Mouse (Mus musculus) left cerebral cortex, adult 18-20 months (tissue): ENCODE data around the gene Eif3f. TPM values are rescaled to one million over a fixed set of nuclear protein-coding genes. Genes with fewer than 3 reads are reported as not detected.
A peak's percentile ranks its signal among the peaks of the same experiment; 100 is the strongest.

Experiments used
- DNase-seq, 2 experiments: peaks; one replicate each; pipeline ENCODE4 v3.0.0; 2021 to 2022; ENCODE audit warnings: low spot score in 2 of 2, mixed read lengths in 1 of 2
- long read RNA-seq, 2 experiments: library from polyadenylated mRNA; stranded (forward); transcript quantifications; one replicate each; pipeline ENCODE4 v2.0.0; 2021
- total RNA-seq, 2 experiments: library from RNA; stranded (reverse); gene quantifications; 2 replicates each; pipeline ENCODE4 v1.2.3; 2021

The Eif3f gene
- 100 to 1,000 TPM in 1 of 2 experiments, 10 to 100 TPM in 1; 92.0 to 108 TPM for total RNA-seq
- long read RNA-seq, experiment 1, transcript Eif3f-201 (8 exons, 2,514 nt) = major isoform, 188 of 194 reads
- long read RNA-seq, experiment 1, partial matches to known transcripts = 4 of 194 reads
- long read RNA-seq, experiment 1, other reads (novel, unspliced or antisense) = 2 of 194 reads
- long read RNA-seq, experiment 2, transcript Eif3f-201 (8 exons, 2,514 nt) = major isoform, 133 of 139 reads
- long read RNA-seq, experiment 2, partial matches to known transcripts = 3 of 139 reads
- long read RNA-seq, experiment 2, other reads (novel, unspliced or antisense) = 3 of 139 reads

- peak; percentile 94 to 95 for DNase-seq
These were observed at the start of gene Eif3f for GRCm38 (mm10) chr7:108933794-108934731. TSS of gene Eif3f (plus strand) at chr7:108934417.

- DNase-seq = no peak
These were observed 49.3 kb upstream of the Eif3f start, which contains the start of gene Olfr518 for GRCm38 (mm10) chr7:108884906-108885305. TSS of gene Olfr518 (minus strand) at chr7:108885006.

DNA sequence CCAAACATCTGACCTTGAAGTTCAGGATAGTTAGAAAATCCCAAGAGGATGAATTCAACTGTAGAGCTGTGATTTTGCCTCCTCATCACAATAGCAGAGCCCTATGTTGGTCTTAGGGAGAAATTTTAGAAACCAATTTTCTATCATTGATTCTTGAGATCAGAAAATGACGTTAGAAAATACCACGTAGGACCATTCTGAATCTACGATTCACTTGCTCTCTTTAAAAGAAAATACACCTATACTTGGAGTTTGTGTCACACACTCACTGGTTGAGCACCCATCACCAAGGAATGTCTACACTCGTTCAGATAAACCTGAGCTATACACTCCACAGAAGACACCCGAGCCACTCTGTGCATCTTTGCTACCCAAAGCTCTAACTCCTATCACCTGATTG is 39.9 kb upstream of the Eif3f start, which contains the start of gene Olfr519:
Gene Olfr519 (minus strand): TSS at position 101 of the 400 bp plus-strand sequence.
- DNase-seq = no peak

DNA sequence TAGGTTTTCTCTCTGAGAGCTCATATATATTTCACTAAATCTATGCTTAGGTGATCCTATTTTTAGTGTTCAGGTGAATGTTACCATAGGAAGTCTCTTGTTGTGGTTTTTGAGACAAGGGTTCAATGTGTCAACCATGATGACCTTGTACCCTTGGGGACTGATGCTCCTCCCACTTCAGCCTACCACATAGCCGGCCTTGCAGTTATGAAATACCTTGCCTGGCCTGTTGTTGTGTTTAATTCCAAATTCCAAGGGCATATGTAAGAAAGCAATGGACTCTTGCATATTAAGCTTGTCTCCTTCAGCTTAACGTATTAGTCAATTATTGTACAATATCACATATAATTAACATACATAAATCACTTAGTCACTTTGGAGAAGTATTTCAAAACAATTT is 30.2 kb upstream of the Eif3f start:
- DNase-seq = no peak

DNA sequence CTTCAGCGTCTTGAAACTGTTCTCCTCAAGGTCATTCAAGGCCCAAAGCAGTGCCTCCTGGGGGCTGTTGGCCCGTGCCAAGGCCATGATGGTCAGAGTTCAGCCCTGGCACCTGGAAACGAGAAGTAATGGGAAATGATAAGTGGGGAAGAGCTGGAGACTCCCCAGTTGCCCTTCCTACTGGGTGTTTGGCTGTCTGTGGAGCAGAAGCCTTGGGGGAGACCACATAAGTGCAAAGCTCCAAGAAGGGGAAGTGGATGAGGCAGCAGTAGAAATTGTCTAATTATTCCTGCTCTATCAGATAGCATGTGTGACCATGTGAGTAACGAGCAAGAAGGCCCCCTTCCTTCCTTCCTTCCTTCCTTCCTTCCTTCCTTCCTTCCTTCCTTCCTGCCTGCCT is 7.2 kb upstream of the Eif3f start:
- no peak for DNase-seq

GRCm38 (mm10) chr7:108928280-108929188 is 5.7 kb upstream of the Eif3f start:
- DNase-seq = peak in 1 of 2 experiments; percentile 43

GRCm38 (mm10) chr7:108929726-108930393 is 4.4 kb upstream of the Eif3f start, which contains the start of gene Nlrp10:
TSS of gene Nlrp10 (minus strand) at chr7:108930178.
- DNase-seq = no peak

DNA sequence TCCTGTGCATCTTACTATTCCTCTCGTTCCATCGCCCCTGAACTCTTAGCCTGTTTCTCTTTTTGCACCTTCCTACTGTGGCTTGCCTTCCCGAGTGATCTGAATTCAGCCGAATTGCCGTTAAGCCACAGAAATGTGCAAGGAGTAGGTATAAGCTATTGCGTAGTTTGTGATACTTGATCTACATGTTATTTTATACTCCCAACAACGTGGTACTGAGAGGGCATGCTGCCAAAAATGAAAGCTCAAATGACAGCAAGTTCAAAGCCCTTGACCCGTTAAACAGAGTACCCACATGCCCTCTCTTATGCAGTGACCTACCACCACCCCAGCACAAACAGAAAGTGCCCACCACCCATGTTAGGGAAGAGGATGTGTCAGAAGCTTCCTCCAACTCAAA is 619 bp downstream of the Eif3f start:
- no peak for DNase-seq

DNA sequence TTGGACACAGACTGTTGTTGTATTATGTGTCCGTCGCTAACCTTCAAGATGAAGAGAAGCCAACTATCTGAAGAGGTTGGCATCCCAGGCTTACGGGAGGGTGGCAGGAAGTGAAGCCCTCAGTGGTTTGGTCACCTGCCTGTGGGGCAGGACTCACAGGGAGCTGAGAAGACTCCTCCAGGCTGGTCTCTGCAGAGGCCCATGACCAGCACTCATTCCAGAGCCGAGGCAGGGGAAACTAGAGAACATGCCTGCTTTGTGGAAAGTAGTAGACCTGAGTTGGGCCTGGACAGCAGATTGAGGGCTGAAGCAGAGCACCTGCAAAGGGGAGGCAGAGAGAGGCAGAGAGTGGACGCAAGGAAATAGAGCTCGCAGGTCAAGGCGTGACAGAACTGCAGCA is 1.2 kb downstream of the Eif3f start:
- DNase-seq = no peak

DNA sequence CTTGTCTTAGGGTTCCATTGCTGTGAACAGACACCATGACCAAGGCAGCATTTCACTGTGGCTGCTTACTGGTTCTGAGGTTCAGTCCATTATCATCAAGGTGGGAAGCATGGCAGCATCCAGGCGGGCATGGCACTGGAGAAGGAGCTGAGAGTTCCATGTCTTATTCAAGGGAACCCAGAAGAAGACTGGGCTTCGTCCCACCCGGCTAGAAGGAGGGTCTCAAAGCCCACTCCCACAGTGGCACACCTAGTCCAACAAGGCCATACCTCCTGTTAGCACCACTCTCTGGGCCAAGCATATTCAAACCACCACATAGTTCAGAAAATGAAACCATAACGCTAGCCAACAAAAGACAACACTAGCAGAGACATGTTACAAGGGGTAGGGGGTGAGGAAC is 2.4 kb downstream of the Eif3f start:
- DNase-seq = no peak

DNA sequence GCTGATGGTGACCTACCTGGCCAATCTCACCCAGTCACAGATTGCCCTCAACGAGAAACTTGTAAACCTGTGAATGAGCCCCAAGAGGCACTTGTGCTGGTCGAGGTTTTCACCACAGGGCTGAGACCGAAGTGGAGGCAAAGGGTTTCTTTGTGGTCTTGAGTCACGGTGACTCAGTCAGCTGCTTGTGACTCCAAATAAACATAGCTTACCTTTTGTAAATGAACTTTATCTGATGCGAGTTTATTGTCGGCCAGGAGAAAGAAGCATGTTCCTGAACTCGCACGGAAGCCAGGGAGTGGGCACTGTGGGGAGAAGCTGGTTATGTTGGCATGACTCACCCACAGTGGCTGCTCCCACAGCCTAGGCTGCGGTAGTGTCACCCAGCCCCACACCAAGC is 7.2 kb downstream of the Eif3f start:
- DNase-seq = no peak

- peak; percentile 47 to 56 for DNase-seq
These were observed 9.8 kb downstream of the Eif3f start for GRCm38 (mm10) chr7:108944002-108944401.

GRCm38 (mm10) chr7:108948611-108949010 is 14.4 kb downstream of the Eif3f start:
- no peak for DNase-seq

DNA sequence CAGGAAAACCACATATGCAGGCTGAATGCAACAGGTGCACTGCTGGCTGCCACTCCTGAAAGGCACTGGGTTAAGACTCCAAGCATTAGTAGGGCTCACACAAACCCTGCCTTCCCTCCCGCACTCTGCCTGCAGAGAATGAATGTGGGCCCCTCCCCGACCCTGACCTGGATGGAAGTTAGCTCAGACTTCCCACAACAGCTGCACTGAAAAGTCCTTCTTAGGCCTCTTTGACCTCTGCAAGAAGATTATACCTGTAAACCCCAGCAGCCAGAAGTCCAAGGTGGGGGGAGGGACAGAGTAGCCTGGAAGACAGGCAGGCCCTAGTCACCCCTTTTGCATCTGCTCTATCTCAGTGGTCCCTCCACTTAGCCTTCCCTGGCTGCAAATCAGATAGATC is 15.1 kb downstream of the Eif3f start:
- no peak for DNase-seq

DNA sequence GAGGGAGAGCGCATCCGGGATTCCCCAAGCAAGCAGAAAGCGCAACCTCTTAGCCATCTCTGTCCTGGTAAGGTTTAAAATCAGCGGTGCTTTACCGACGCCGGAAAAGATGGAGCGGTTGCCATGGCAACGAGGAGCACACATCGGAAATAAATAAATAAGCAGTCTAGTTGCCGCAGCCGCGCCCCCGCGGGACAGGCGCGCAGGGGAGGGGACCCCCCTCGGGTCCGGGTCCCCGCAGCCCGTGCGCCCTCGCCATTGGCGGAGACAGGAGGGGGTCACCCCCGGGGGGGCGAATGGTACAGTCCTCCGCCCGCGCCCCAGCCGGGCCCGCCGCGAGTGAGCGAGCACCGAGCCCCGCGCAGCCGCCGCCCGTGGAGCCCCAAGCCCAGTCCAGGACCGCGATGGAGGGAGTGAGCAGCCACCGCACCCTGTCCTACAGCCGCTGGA is 16.1 kb downstream of the Eif3f start, which contains the start of gene Tub:
Gene Tub (plus strand): TSS at position 27 of the 450 bp plus-strand sequence.
- peak; percentile 77 to 86 for DNase-seq

DNA sequence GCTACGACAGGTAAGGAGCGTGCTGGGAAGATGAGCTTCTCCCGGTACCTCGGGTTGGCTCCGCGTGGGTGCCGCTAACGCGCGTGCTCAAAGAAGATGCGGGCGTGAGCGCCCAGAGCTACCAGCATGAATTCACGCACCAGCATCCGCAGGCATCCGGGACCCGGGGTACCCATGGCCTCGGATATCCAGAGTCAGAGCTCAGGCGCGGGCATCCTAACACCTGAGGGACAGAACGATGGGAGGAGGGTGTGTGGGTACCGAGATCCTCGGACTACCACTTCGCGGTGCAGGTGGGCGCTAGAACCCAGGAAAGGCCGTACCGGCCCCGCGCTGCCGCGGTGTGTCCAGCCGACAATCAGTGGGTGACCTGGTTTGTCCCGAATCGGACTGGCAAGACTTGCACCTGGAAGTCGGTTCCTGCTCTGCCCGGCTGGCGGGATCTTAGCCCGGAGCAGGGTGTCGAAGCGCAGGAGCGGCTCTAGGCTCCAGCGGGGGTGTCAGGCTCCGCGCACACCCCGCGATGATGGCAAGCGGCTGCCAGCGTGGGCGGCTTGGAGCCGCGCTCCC is 16.6 kb downstream of the Eif3f start:
- DNase-seq = peak; percentile 72 to 84

- no peak for DNase-seq
These were observed 18.6 kb downstream of the Eif3f start for GRCm38 (mm10) chr7:108952801-108953200.

- peak in 1 of 2 experiments; percentile 39 for DNase-seq
These were observed 20.0 kb downstream of the Eif3f start for GRCm38 (mm10) chr7:108954185-108954584.

DNA sequence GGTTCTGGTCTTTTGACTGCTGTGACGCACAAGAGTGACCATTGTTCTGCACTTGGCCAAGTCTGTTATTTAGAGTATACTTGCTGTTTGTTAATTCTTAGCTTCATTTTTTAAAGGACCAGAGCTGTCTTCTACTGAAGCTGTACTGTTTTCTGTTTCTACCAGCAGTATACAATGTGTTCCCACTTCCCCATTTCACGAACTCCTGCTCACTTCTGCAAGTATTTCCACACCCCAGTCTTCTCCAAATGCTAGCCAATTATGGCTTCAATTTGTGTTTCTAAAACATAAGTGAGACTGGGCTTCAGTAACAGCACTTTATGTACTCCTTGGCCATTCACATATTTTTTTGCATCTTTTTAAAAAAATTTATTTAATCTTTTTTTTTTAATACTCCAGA is 23.5 kb downstream of the Eif3f start:
- no peak for DNase-seq

GRCm38 (mm10) chr7:108965968-108966367 is 31.8 kb downstream of the Eif3f start:
- DNase-seq = no peak
